Mouse (Mus musculus) erythroblast, adult 5-6 weeks (primary cell): ENCODE results near the gene Camk2b. TPM values are rescaled to one million over a fixed set of nuclear protein-coding genes. Genes with fewer than 3 reads are reported as not detected.
"Not testable (repeated sequence)": the region's sequence is repeated elsewhere in the genome, so short reads cannot be mapped to it uniquely, and the experiment has no call there.

Experiments
- ATAC-seq: replicated peaks from 2 replicates; pipeline ENCODE4 v1.8.0; 2016; ENCODE audit warnings: moderate number of reproducible peaks, mild to moderate bottlenecking, moderate TSS enrichment, inconsistent platforms; ENCODE audit not compliant: poor library complexity, low FRiP score, severe bottlenecking
- total RNA-seq, 2 experiments: library from RNA; stranded (forward) in 1 of 2; stranded (reverse) in 1 of 2; fragments of 150-400 nt in 1 of 2; fragments of 200-764, 138-1000 nt in 1 of 2; gene quantifications; 2 replicates each; pipeline versions ENCODE4 v1.2.3 to v1.2.4; 2015 to 2017; ENCODE audit warnings: low replicate concordance in 2 of 2

The Camk2b gene
- total RNA-seq, 2 experiments from 2014 or later = not detected

DNA sequence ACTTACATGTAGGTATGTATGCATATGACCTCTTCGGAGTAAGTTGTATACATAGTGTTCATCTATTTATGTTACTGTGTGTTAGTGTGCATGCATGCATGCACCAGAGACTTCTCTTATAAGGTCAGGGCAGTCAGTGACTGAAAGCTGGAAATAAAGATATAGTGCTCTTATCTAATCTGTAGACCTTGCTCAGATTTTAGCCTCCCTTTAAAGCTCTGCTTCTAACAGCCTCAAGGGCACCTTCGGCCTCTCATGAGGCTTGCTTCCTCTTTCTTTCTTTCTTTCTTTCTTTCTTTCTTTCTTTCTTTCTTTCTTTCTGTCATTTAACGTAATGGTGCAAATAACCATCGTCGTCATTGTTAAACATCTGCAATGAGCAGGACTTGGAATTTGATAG lies 111.7 kb downstream of the Camk2b start:
- no peak for ATAC-seq

GRCm38 (mm10) chr11:5953130-5953765 lies 112.9 kb downstream of the Camk2b start:
- ATAC-seq = no peak

DNA sequence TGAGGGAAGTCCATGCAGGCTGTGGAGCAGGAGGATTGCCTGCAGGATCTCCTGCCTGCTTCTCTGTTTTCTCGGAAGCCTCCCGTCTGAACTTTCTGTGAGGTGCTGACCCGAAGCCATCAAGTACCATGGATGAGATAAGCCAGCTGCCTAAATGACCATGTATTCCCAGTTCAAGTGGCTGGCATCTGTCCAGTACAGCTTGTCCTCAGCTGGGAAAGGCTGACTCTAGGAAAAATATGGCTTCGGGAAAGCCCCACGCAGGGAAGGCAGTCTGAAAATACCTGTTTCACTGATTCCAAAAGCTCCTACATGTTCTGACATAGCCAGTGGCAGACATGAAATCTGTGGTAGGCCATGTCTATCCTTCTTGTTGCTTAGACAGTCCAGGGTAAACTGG lies 113.7 kb downstream of the Camk2b start:
- no peak for ATAC-seq

- ATAC-seq = no peak
Observed at GRCm38 (mm10) chr11:5949586-5950352, 116.4 kb downstream of the Camk2b start, which contains the start of gene Gck. Gck (minus strand) TSS chr11:5950081.

DNA sequence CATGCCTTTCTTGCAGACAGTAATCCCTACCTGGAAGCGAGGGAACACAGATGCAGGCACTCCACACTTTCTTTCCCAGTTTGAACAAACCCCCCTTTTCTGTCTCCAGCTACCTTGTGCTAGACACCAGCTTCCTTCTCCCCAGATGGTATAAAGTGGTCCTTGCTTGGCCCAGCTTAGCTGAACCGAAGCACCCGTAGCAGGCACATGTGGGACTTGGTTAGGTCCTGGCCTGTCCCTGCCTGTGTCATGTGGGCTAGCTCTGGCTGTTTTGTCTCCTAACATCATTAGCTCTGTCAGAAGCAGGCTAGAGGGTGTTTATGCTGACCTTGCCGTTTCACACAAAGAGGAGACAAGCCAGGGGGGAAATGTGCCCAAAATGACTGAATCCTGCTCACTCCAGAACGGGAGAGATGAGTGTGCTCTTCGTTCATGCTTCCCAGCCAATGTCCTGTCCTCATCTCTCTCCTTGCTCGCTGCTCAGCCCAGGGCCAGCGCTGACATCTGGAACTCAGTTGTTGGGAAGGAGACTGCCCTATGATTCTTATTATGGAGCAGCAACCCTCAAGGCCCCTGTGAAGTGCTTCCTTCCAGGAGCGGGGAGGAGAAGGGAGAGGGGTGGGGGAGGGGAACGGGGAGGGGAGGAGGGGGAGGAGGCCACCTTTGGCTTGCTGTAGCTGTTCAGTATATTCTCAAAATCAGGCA lies 117.5 kb downstream of the Camk2b start:
- ATAC-seq = no peak

GRCm38 (mm10) chr11:5947796-5948195 lies 118.4 kb downstream of the Camk2b start:
- no peak for ATAC-seq

DNA sequence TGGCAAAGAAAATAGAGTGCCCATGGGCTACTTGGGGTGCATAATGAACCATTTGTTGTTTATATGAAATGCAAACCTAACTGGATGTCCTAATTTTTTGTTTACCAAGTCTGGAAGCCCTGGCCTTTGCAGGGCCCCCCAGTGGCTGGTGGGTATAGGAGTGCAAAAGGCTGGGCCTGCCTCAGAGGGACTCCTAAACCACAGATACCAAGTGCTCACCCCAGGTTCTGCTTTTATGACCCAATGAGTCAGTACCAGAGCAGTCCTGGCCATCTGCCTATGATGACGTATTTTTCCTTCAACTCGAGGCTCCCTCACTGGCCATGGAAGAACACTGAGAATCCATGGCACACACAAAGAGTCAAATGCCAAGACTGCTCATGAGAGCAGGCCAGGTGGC lies 121.1 kb downstream of the Camk2b start:
- no peak for ATAC-seq

DNA sequence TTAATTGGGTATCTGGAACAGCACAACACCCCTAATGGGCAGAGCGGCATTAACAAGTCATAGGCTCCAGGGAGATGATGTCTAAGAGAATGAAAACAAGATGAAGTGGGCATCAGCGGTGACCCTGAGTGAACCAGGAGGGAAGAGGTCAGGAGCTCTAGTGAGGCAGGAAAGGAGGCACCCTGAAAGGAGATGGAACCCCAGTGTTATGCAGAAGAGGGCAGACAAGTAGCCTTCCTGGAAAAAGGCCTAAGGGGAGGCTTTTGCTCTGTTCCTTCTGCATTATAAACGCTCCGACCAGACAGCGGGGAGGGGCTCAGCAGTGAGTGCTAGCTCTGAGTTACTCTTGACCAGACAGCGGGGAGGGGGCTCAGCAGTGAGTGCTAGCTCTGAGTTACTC lies 123.2 kb downstream of the Camk2b start:
- ATAC-seq = no peak

DNA sequence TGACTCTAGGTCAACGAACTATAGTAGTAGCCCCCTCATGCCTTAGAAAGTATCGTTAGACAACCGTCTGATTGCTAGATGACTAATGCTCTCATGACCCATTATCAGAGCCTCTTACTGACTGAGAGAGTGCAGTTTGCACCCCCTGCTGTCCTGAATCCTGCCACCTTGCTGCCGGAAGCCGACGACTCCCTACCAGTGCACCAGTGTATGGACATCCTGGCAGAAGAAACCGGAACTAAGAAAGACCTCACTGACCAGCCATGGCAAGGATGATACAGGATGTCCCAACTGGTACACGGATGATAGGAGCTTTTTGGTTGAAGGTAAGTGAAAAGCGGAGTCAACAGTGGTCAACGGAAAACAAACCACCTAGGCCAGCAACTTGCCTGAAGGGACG lies 131.6 kb downstream of the Camk2b start:
- ATAC-seq = not testable (repeated sequence)

- ATAC-seq = not testable (repeated sequence)
Observed at GRCm38 (mm10) chr11:5931947-5932346, 134.2 kb downstream of the Camk2b start.

GRCm38 (mm10) chr11:5930578-5930977 lies 135.6 kb downstream of the Camk2b start:
- ATAC-seq = no peak

GRCm38 (mm10) chr11:5926696-5927220 lies 139.4 kb downstream of the Camk2b start:
- ATAC-seq = no peak

DNA sequence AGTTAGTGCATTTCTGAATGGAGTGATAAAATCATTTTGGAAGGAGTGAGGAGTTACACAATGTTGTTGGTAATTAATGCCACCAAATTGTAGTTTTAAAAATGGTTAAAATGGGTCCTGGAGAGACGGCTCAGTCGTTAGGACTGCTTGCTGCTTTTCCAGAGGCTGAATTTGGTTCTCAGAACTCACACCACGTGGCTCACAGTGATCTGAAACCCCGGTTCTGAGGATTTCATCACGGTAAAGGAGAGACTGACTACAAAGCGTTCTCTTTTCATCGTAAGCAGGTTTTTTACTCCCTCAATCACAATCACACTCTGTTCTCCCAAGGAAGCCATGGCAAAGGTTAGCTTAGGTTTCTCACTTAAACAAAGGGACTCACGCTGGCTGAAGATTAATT lies 141.5 kb downstream of the Camk2b start:
- no peak for ATAC-seq

DNA sequence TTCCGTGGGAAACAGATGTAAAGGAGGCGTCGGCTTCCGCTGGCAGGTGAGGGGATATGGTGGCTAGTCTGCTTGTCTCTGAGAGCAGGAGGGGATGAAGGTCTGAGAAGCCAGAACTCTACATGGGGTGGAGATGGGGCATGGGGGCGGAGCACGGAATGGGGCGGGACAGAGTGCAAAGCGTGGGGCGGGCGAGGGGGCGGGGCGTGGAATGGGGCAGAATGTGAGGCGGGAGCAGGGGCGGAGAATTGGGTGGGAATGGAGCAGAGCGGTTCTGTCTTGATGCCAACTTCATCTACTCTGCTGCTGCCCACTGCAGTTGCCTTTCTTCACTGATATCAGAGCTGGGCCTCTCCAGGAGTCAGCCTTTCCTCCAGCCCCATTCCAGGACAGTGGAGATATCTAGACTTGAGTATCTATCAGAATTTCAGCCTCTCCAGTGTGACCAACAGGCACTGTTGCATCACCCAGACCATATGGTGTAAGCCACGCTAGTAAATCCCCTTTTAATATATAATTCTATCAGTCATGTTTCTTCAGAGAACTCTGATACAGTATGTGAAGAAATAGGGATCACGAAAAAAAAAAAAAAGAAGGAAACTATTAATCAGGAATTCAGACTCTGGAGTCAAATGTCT lies 145.7 kb downstream of the Camk2b start:
- no peak for ATAC-seq

Other genes with a start within 250 kb of the Camk2b start
- gene Polm, start 228.3 kb downstream of the Camk2b start, total RNA-seq (2015; ENCODE audit: low replicate concordance) = 0.58 and 3.3 TPM in 2 replicates
- 0.28 and 1.5 TPM in 2 replicates for gene Polm, start 228.3 kb downstream of the Camk2b start, total RNA-seq (2017; ENCODE audit: low replicate concordance)
- gene Aebp1, start 204.4 kb downstream of the Camk2b start, total RNA-seq (2015; ENCODE audit: low replicate concordance) = not detected in 2 replicates
- not detected in 2 replicates for gene Aebp1, start 204.4 kb downstream of the Camk2b start, total RNA-seq (2017; ENCODE audit: low replicate concordance)
- gene Pold2, start 188.1 kb downstream of the Camk2b start, total RNA-seq (2015; ENCODE audit: low replicate concordance) = 20.7 and 26.5 TPM in 2 replicates
- 4.2 and 18.0 TPM in 2 replicates for gene Pold2, start 188.1 kb downstream of the Camk2b start, total RNA-seq (2017; ENCODE audit: low replicate concordance)
- gene Myl7, start 167.6 kb downstream of the Camk2b start, total RNA-seq (2015; ENCODE audit: low replicate concordance) = not detected in 2 replicates
- not detected in 2 replicates for gene Myl7, start 167.6 kb downstream of the Camk2b start, total RNA-seq (2017; ENCODE audit: low replicate concordance)
- gene Gck, start 116.3 kb downstream of the Camk2b start, total RNA-seq (2015; ENCODE audit: low replicate concordance) = not detected in 2 replicates
- not detected in 2 replicates for gene Gck, start 116.3 kb downstream of the Camk2b start, total RNA-seq (2017; ENCODE audit: low replicate concordance)
- 9.8 and 11.3 TPM in 2 replicates for gene Ykt6, start 110.7 kb downstream of the Camk2b start, total RNA-seq (2015; ENCODE audit: low replicate concordance)
- gene Ykt6, start 110.7 kb downstream of the Camk2b start, total RNA-seq (2017; ENCODE audit: low replicate concordance) = 6.8 and 22.3 TPM in 2 replicates
- not detected in 2 replicates for gene A730071L15Rik, start 133.7 kb upstream of the Camk2b start, total RNA-seq (2015; ENCODE audit: low replicate concordance)
- gene A730071L15Rik, start 133.7 kb upstream of the Camk2b start, total RNA-seq (2017; ENCODE audit: low replicate concordance) = not detected in 2 replicates
- gene Nudcd3, start 134.1 kb upstream of the Camk2b start, total RNA-seq (2015; ENCODE audit: low replicate concordance) = 3.8 and 11.7 TPM in 2 replicates
- gene Nudcd3, start 134.1 kb upstream of the Camk2b start, total RNA-seq (2017; ENCODE audit: low replicate concordance) = 7.8 and 8.1 TPM in 2 replicates
- not detected in 2 replicates for gene Npc1l1, start 163.8 kb upstream of the Camk2b start, total RNA-seq (2015; ENCODE audit: low replicate concordance)
- not detected in 2 replicates for gene Npc1l1, start 163.8 kb upstream of the Camk2b start, total RNA-seq (2017; ENCODE audit: low replicate concordance)
- gene Ddx56, start 201.4 kb upstream of the Camk2b start, total RNA-seq (2015; ENCODE audit: low replicate concordance) = 4.0 and 16.9 TPM in 2 replicates
- gene Ddx56, start 201.4 kb upstream of the Camk2b start, total RNA-seq (2017; ENCODE audit: low replicate concordance) = 3.3 and 9.0 TPM in 2 replicates
- gene Tmed4, start 208.5 kb upstream of the Camk2b start, total RNA-seq (2015; ENCODE audit: low replicate concordance) = 10.0 and 11.7 TPM in 2 replicates
- 7.4 and 13.2 TPM in 2 replicates for gene Tmed4, start 208.5 kb upstream of the Camk2b start, total RNA-seq (2017; ENCODE audit: low replicate concordance)
- 78.6 and 82.6 TPM in 2 replicates for gene Ogdh, start 225.3 kb upstream of the Camk2b start, total RNA-seq (2015; ENCODE audit: low replicate concordance)
- gene Ogdh, start 225.3 kb upstream of the Camk2b start, total RNA-seq (2017; ENCODE audit: low replicate concordance) = 88.5 and 94.4 TPM in 2 replicates